Mouse (Mus musculus): ENCODE data around the gene Nt5m. TPM values are rescaled to one million over a fixed set of nuclear protein-coding genes. Genes with fewer than 3 reads are reported as not detected.
A peak's percentile ranks its signal among the peaks of the same experiment; 100 is the strongest.

The Nt5m gene
- polyA plus RNA-seq, 1 experiment from 2014 or later, result 26.1 TPM

GRCm38 (mm10) chr11:59921265-59921664, 82.0 kb downstream of the Nt5m start:
- Histone ChIP-seq H3K4me1 (replicated peaks; ENCODE audit: control insufficient read depth, insufficient read depth, low read length) (peaks cover 20% of the 10 kb centered on the region), H3K4me3 (ENCODE audit: low read depth, low read length) (peak overlapping the region; percentile 24), H3K9me3 (ENCODE audit: control insufficient read depth, low read length) (no peaks in the 10 kb centered on the region), H3K27ac (ENCODE audit: low read depth, low read length) (no peak overlapping the region), H3K4me2 (peak overlapping the region; percentile 34), H3K36me3 (ENCODE audit: control insufficient read depth, insufficient read depth, low read length) (no peaks in the 10 kb centered on the region), H3K9ac (ENCODE audit: low read depth, low read length) (no peak overlapping the region), H3K27me3 (replicated peaks; ENCODE audit: control insufficient read depth, insufficient read depth, low read length) (no peaks in the 10 kb centered on the region)
- no peak for DNase-seq (ENCODE audit: low spot score)
- peak; percentile 63; the same call in 1 of the 2 replicates for ATAC-seq (replicated peaks; ENCODE audit: low FRiP score)
- WGBS, result 36% methylated on average over 7 of the region's 7 CpGs

- no peak for ATAC-seq (replicated peaks; ENCODE audit: low FRiP score)
- H3K4me2 ChIP-seq, result no peak overlapping the region
- H3K27ac ChIP-seq (ENCODE audit: low read depth, low read length), result no peak overlapping the region
These were observed 90.8 kb downstream of the Nt5m start for GRCm38 (mm10) chr11:59930031-59930430.

More at GRCm38 (mm10) chr11:59930031-59930430, 90.8 kb downstream of the Nt5m start:
- Histone ChIP-seq H3K9me3 (ENCODE audit: control insufficient read depth, low read length) (no peaks in the 10 kb centered on the region), H3K4me3 (ENCODE audit: low read depth, low read length) (no peak overlapping the region), H3K36me3 (ENCODE audit: control insufficient read depth, insufficient read depth, low read length) (no peaks in the 10 kb centered on the region), H3K4me1 (replicated peaks; ENCODE audit: control insufficient read depth, insufficient read depth, low read length) (no peaks in the 10 kb centered on the region), H3K9ac (ENCODE audit: low read depth, low read length) (no peak overlapping the region), H3K27me3 (replicated peaks; ENCODE audit: control insufficient read depth, insufficient read depth, low read length) (0 out of 2 replicates have a peak, but pooled peaks cover 4% of the 10 kb centered on the region)
- DNase-seq (ENCODE audit: low spot score), result no peak
- WGBS, result 63% methylated on average over 4 of the region's 4 CpGs

Other genes with a start within 250 kb of the Nt5m start
- gene Olfr223, start 246.2 kb upstream of the Nt5m start, polyA plus RNA-seq (2014; fragmentation: Nextera tagmentation; extraction: Ambion mirVana), result not detected in 2 replicates
- 44.9 and 46.7 TPM in 2 replicates for gene Mprip, start 178.1 kb upstream of the Nt5m start, polyA plus RNA-seq (2014; fragmentation: Nextera tagmentation; extraction: Ambion mirVana)
- gene Pld6, start 51.8 kb upstream of the Nt5m start, polyA plus RNA-seq (2014; fragmentation: Nextera tagmentation; extraction: Ambion mirVana), result 1.5 and 1.8 TPM in 2 replicates
- gene Flcn, start 29.4 kb upstream of the Nt5m start, polyA plus RNA-seq (2014; fragmentation: Nextera tagmentation; extraction: Ambion mirVana), result 30.1 and 33.1 TPM in 2 replicates
- gene Cops3, start 391 bp downstream of the Nt5m start, polyA plus RNA-seq (2014; fragmentation: Nextera tagmentation; extraction: Ambion mirVana), result 211 and 226 TPM in 2 replicates
- gene Med9, start 108.8 kb downstream of the Nt5m start, polyA plus RNA-seq (2014; fragmentation: Nextera tagmentation; extraction: Ambion mirVana), result 42.9 and 44.6 TPM in 2 replicates
- gene Rasd1, start 125.5 kb downstream of the Nt5m start, polyA plus RNA-seq (2014; fragmentation: Nextera tagmentation; extraction: Ambion mirVana), result 1.6 and 2.0 TPM in 2 replicates
- gene Pemt, start 207.0 kb downstream of the Nt5m start, polyA plus RNA-seq (2014; fragmentation: Nextera tagmentation; extraction: Ambion mirVana), result 9.4 and 12.6 TPM in 2 replicates

Data from liver, embryonic 11.5 days (tissue).